Mouse (Mus musculus): ENCODE results near the gene Zfp131.

DNA sequence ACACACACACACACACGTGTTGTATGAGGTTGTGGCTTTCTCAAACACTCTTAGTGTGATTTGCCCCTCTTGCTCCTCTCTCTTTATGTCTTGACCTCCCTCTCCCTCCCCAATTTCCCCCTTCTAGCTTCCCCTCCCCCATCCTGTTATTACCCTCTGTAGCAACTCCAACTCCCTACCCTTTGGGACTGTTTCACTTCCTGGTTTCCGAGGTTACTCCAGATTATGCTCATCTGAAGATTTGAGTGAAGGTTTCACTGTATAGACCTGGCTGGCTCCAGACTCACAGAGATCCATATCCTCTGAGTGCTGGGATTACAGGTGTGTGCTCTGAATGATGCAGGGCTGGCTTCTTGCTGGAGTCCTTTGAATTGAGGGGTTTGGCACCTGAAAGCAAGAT is 18.2 kb upstream of the Zfp131 start:
- TF ChIP-seq CTCF (IDR thresholded peaks at IDR 0.05; ENCODE audit: borderline replicate concordance, extremely low read depth, insufficient read depth, insufficient read length): no peak
- no peak for TF ChIP-seq POLR2A (IDR thresholded peaks at IDR 0.05; ENCODE audit: borderline replicate concordance, extremely low read depth, insufficient read depth, insufficient read length, poor library complexity, severe bottlenecking)

Measured in brain, embryonic 14.5 days (tissue).